Mouse (Mus musculus) cerebellum, adult 2 months (tissue): ENCODE measurements at regions not wholly inside any gene's neighbourhood (a gene's known extent, or its start where the extent isn't known, plus 50 kb on each side); places are given as distances from the start of the nearest gene placed in this dataset.

Experiments
- CTCF ChIP-seq: fragments of 200-500 bp; IDR thresholded peaks from 2 replicates; pipeline ENCODE4 v1.5.1; 2011; ENCODE audit warnings: low read depth, mild to moderate bottlenecking, control low read depth, low read length, moderate library complexity, borderline replicate concordance; ENCODE audit not compliant: insufficient read depth
- POLR2A ChIP-seq: fragments of 200-500 bp; IDR thresholded peaks from 2 replicates; pipeline ENCODE4 v1.6.1; 2011; ENCODE audit warnings: low read length, control low read depth, borderline replicate concordance; ENCODE audit not compliant: insufficient read depth

GRCm38 (mm10) chr11:24395478-24395877 is 317.6 kb downstream of the Bcl11a start:
- TF ChIP-seq POLR2A, result no peak
- no peak for TF ChIP-seq CTCF
